Mouse (Mus musculus) MEL (cell line): ENCODE measurements at regions not wholly inside any gene's neighbourhood (a gene's known extent, or its start where the extent isn't known, plus 50 kb on each side); places are given as distances from the start of the nearest gene placed in this dataset.

ENCODE experiments used
- DNase-seq: peaks from one replicate; pipeline ENCODE4 v3.0.0; 2011; ENCODE audit warnings: low read depth, low spot score
- H3K27ac ChIP-seq: 2 replicates; pipeline ENCODE4 v1.5.1; 2012; ENCODE audit warnings: low read depth, mild to moderate bottlenecking, control low read depth, low read length, moderate library complexity; ENCODE audit not compliant: control insufficient read depth
- H3K27me3 ChIP-seq, 2 experiments: fragments of 150-350 bp in 1 of 2; sonication (generic) in 1 of 2; 2 replicates each; pipeline ENCODE4 v1.6.1; 2012; ENCODE audit warnings: low read length in 2 of 2, mild to moderate bottlenecking in 2 of 2, improper control_type of control experiment in 1 of 2, moderate library complexity in 1 of 2; ENCODE audit not compliant: insufficient read depth in 2 of 2, control insufficient read depth in 1 of 2
- H3K36me3 ChIP-seq, 2 experiments: 2 replicates each; pipeline ENCODE4 v1.6.1; 2012 to 2014; ENCODE audit warnings: low read length in 2 of 2, improper control_type of control experiment in 1 of 2, inconsistent platforms in 1 of 2, mild to moderate bottlenecking in 1 of 2; ENCODE audit not compliant: insufficient read depth in 2 of 2, control insufficient read depth in 1 of 2
- H3K4me1 ChIP-seq, 2 experiments: fragments of 150-350 bp in 1 of 2; sonication (generic) in 1 of 2; 2 replicates each; pipeline ENCODE4 v1.6.1; 2012; ENCODE audit warnings: low read length in 2 of 2, improper control_type of control experiment in 1 of 2, mild to moderate bottlenecking in 1 of 2; ENCODE audit not compliant: insufficient read depth in 2 of 2, control insufficient read depth in 1 of 2
- H3K4me3 ChIP-seq, 2 experiments: fragments of 150-350 bp in 1 of 2; sonication (generic) in 1 of 2; 2 replicates each; pipeline ENCODE4 v1.5.1; 2012; ENCODE audit warnings: low read depth in 2 of 2, low read length in 2 of 2, mild to moderate bottlenecking in 2 of 2, moderate library complexity in 2 of 2, control low read depth in 1 of 2, improper control_type of control experiment in 1 of 2; ENCODE audit not compliant: control insufficient read depth in 1 of 2, insufficient read depth in 1 of 2
- H3K79me2 ChIP-seq: 2 replicates; pipeline ENCODE4 v1.6.1; 2012; ENCODE audit warnings: mild to moderate bottlenecking, low read length, moderate library complexity; ENCODE audit not compliant: control insufficient read depth, poor library complexity, insufficient read depth
- H3K9ac ChIP-seq: 2 replicates; pipeline ENCODE4 v1.6.1; 2012; ENCODE audit warnings: low read depth, mild to moderate bottlenecking, control low read depth, low read length, moderate library complexity; ENCODE audit not compliant: control insufficient read depth, poor library complexity, severe bottlenecking
- H3K9me3 ChIP-seq: fragments of 150-350 bp; sonication (generic); replicated peaks from 2 replicates; pipeline ENCODE4 v1.6.1; 2012; ENCODE audit warnings: mild to moderate bottlenecking, low read length, improper control_type of control experiment, moderate library complexity; ENCODE audit not compliant: insufficient read depth
- BHLHE40 ChIP-seq: IDR thresholded peaks from 2 replicates; pipeline ENCODE4 v1.6.1; 2012; ENCODE audit warnings: low read depth, mild to moderate bottlenecking, inconsistent platforms, low read length, improper control_type of control experiment, borderline replicate concordance
- CHD1 ChIP-seq: IDR thresholded peaks from 2 replicates; pipeline ENCODE4 v1.6.1; 2012; ENCODE audit warnings: low read depth, mild to moderate bottlenecking, inconsistent platforms, low read length, improper control_type of control experiment
- CTCF ChIP-seq, 3 experiments: IDR thresholded peaks in 2 of 3; conservative IDR thresholded peaks in 1 of 3; 2 replicates each; pipeline ENCODE4 v1.5.1; 2011 to 2012; ENCODE audit warnings: low read length in 3 of 3, low read depth in 2 of 3, mild to moderate bottlenecking in 2 of 3, improper control_type of control experiment in 1 of 3, inconsistent platforms in 1 of 3, mixed read lengths in 1 of 3, moderate library complexity in 1 of 3; ENCODE audit not compliant: control insufficient read depth in 1 of 3, insufficient read depth in 1 of 3, poor library complexity in 1 of 3, severe bottlenecking in 1 of 3
- EP300 ChIP-seq, 2 experiments: IDR thresholded peaks; 2 replicates each; pipeline ENCODE4 v1.6.1; 2011; ENCODE audit warnings: improper control_type of control experiment in 2 of 2, low read length in 2 of 2, low read depth in 1 of 2, mild to moderate bottlenecking in 1 of 2
- ETS1 ChIP-seq: IDR thresholded peaks from 2 replicates; pipeline ENCODE4 v1.6.1; 2012; ENCODE audit warnings: low read depth, mild to moderate bottlenecking, inconsistent platforms, low read length, improper control_type of control experiment, moderate library complexity
- GABPA ChIP-seq: IDR thresholded peaks from 2 replicates; pipeline ENCODE4 v1.6.1; 2012; ENCODE audit warnings: low read depth, mild to moderate bottlenecking, inconsistent platforms, low read length, improper control_type of control experiment, moderate library complexity
- HCFC1 ChIP-seq: IDR thresholded peaks from 2 replicates; pipeline ENCODE4 v1.6.1; 2012; ENCODE audit warnings: low read depth, mild to moderate bottlenecking, inconsistent platforms, low read length, improper control_type of control experiment, moderate library complexity
- JUND ChIP-seq: IDR thresholded peaks from 2 replicates; pipeline ENCODE4 v1.6.1; 2011; ENCODE audit warnings: low read depth, mild to moderate bottlenecking, improper control_type of control experiment, low read length
- MAFK ChIP-seq: IDR thresholded peaks from 2 replicates; pipeline ENCODE4 v1.6.1; 2011; ENCODE audit warnings: low read depth, mild to moderate bottlenecking, low read length, improper control_type of control experiment, borderline replicate concordance
- MYC ChIP-seq: IDR thresholded peaks from 2 replicates; pipeline ENCODE4 v1.6.1; 2011; ENCODE audit warnings: low read depth, mild to moderate bottlenecking, low read length, improper control_type of control experiment, moderate library complexity
- NRF1 ChIP-seq: IDR thresholded peaks from 2 replicates; pipeline ENCODE4 v1.6.1; 2014; ENCODE audit warnings: low read depth, mild to moderate bottlenecking, inconsistent platforms, low read length, improper control_type of control experiment, moderate library complexity; ENCODE audit not compliant: poor library complexity, insufficient read depth, severe bottlenecking
- POLR2AphosphoS2 ChIP-seq: IDR thresholded peaks from 2 replicates; pipeline ENCODE4 v1.6.1; 2011; ENCODE audit warnings: low read length, improper control_type of control experiment
- POLR2AphosphoS5 ChIP-seq: IDR thresholded peaks from 2 replicates; pipeline ENCODE4 v1.6.1; 2012; ENCODE audit warnings: low read depth, borderline replicate concordance, mild to moderate bottlenecking, inconsistent platforms, low read length, moderate library complexity, mixed read lengths
- RAD21 ChIP-seq: IDR thresholded peaks from 2 replicates; pipeline ENCODE4 v1.6.1; 2011; ENCODE audit warnings: mild to moderate bottlenecking, low read depth, low read length, improper control_type of control experiment
- SIN3A ChIP-seq: IDR thresholded peaks from 2 replicates; pipeline ENCODE4 v1.6.1; 2012; ENCODE audit warnings: low read length, improper control_type of control experiment, inconsistent platforms
- TAL1 ChIP-seq: IDR thresholded peaks from 2 replicates; pipeline ENCODE4 v1.6.1; 2012; ENCODE audit warnings: mild to moderate bottlenecking, inconsistent platforms, low read length, moderate library complexity, mixed read lengths
- TCF12 ChIP-seq: IDR thresholded peaks from 2 replicates; pipeline ENCODE4 v1.6.1; 2014; ENCODE audit warnings: low read depth, mild to moderate bottlenecking, inconsistent platforms, low read length, improper control_type of control experiment, moderate library complexity
- UBTF ChIP-seq: IDR thresholded peaks from 2 replicates; pipeline ENCODE4 v1.6.1; 2012; ENCODE audit warnings: low read depth, mild to moderate bottlenecking, inconsistent platforms, low read length, improper control_type of control experiment, moderate library complexity, borderline replicate concordance; ENCODE audit not compliant: insufficient read depth
- USF1 ChIP-seq: IDR thresholded peaks from 2 replicates; pipeline ENCODE4 v1.6.1; 2014; ENCODE audit warnings: low read depth, mild to moderate bottlenecking, inconsistent platforms, low read length, improper control_type of control experiment, moderate library complexity
- ZKSCAN1 ChIP-seq: IDR thresholded peaks from 2 replicates; pipeline ENCODE4 v1.6.1; 2012; ENCODE audit warnings: low read depth, mild to moderate bottlenecking, inconsistent platforms, low read length, improper control_type of control experiment, moderate library complexity
- ZMIZ1 ChIP-seq: IDR thresholded peaks from 2 replicates; pipeline ENCODE4 v1.6.1; 2012; ENCODE audit warnings: low read depth, mild to moderate bottlenecking, inconsistent platforms, low read length, improper control_type of control experiment, moderate library complexity
- ZNF384 ChIP-seq: IDR thresholded peaks from 2 replicates; pipeline ENCODE4 v1.6.1; 2012; ENCODE audit warnings: low read depth, mild to moderate bottlenecking, inconsistent platforms, low read length, improper control_type of control experiment

GRCm38 (mm10) chr9:43392467-43393064, 81.9 kb downstream of the Trim29 start:
- Histone ChIP-seq H3K27ac (no peak overlapping the region), H3K27me3 (no peaks in the 10 kb centered on the region), H3K79me2 (no peaks in the 10 kb centered on the region), H3K36me3 (no peaks in the 10 kb centered on the region), H3K4me1 (no peaks in the 10 kb centered on the region), H3K9me3 (no peaks in the 10 kb centered on the region), H3K4me3 (no peak overlapping the region), H3K9ac (no peak overlapping the region)
- DNase-seq: no peak
- TF ChIP-seq MAFK: no peak
- no peak for TF ChIP-seq BHLHE40
- TF ChIP-seq MYC: no peak
- no peak for TF ChIP-seq SIN3A
- no peak for TF ChIP-seq UBTF
- TF ChIP-seq ETS1: no peak
- TF ChIP-seq ZKSCAN1: no peak
- no peak for TF ChIP-seq CTCF (IDR thresholded peaks at IDR 0.05 in 2 of 3, conservative IDR thresholded peaks at IDR 0.05 in 1 of 3; ENCODE audit: control insufficient read depth in 1 of 3, insufficient read depth in 1 of 3, low read depth in 2 of 3, low read length in 3 of 3, poor library complexity in 1 of 3, severe bottlenecking in 1 of 3)
- TF ChIP-seq ZNF384: no peak
- no peak for TF ChIP-seq RAD21
- TF ChIP-seq TCF12: no peak
- no peak for TF ChIP-seq POLR2AphosphoS2
- no peak for TF ChIP-seq TAL1
- no peak for TF ChIP-seq USF1
- TF ChIP-seq HCFC1: no peak
- TF ChIP-seq JUND: no peak
- TF ChIP-seq ZMIZ1: no peak
- TF ChIP-seq EP300 (IDR thresholded peaks at IDR 0.05; ENCODE audit: low read depth in 1 of 2, low read length in 2 of 2): no peak

DNA sequence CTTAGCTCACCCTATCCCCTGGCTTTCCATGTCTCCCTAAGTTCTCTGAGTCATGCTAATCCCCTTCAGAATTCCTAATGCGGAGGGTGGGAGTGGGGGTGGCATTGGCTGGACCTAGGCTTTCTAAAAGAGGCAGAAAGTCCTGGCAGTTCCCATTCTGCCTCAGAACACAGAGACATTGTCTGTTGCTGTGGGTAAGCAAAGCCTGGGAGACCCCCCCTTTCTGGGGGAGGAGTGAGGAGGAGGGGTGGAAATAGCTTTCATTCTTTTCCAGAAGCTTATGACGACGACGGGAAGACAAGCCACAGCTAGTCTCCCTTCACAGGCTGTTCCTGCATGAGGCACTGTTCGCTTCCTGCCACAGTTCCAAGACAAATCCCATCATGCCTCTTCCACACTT, 83.6 kb downstream of the Trim29 start:
- Histone ChIP-seq H3K9me3 (no peaks in the 10 kb centered on the region), H3K79me2 (no peaks in the 10 kb centered on the region), H3K9ac (no peak overlapping the region), H3K27ac (no peak overlapping the region), H3K27me3 (no peaks in the 10 kb centered on the region), H3K4me1 (no peaks in the 10 kb centered on the region), H3K4me3 (no peak overlapping the region), H3K36me3 (no peaks in the 10 kb centered on the region)
- TF ChIP-seq SIN3A (no peak), GABPA (no peak), NRF1 (no peak), CHD1 (no peak), POLR2AphosphoS5 (no peak)
- no peak for DNase-seq
